Mouse (Mus musculus): ENCODE results near the gene Atg4d. TPM values are rescaled to one million over a fixed set of nuclear protein-coding genes. Genes with fewer than 3 reads are reported as not detected.
A peak's percentile ranks its signal among the peaks of the same experiment; 100 is the strongest.
"Not testable (repeated sequence)": the region's sequence is repeated elsewhere in the genome, so short reads cannot be mapped to it uniquely, and the experiment has no call there.

Gene Atg4d
- polyA plus RNA-seq, 1 experiment, result 33.7 TPM

DNA sequence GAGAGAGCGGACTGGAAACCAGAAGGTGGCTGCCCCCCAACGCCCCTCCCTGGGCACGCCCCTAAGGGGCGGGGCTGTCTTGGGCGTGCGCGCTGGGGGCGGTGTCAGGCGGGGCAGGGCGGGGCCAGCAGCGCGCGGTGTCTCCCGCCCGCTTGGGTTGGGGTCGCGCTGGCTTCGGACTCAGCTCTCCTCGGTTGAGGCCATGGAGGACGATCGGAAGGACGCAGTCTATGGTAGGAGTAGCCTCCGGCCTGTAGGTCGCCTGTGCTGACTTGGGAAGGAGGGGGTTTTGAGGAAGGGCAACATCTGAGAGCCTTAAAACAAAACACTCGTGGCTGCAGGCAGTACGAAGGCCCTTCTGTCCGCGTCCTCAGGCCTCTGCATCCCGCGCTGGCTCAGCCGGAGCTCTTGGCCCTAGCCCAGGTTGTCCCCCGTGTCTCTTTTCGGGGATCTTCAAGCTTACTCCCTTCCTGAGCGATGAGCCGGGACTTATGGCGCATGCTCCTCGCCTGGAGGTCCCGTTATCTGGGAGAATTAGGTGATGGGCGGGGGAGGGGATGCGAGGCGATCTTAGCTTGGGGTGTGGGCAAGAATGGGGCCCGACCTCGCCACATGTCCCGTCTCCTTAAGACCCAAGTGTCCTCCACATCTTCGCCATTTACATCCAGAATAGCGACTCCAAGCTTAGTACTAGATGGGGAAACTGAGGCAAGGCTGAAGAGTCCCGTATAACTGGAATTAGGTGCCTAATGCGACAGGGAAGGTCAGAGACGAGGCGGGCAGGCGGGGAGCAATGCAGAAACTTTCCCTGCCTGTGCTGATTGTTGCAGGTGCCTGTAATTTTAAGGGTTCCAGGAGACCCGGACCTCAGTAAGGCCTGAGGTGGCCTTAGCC is 55.8 kb downstream of the Atg4d start, which contains the start of gene Slc44a2:
Gene Slc44a2 (plus strand): TSS at position 80 of the 894 bp plus-strand sequence.
- TF ChIP-seq FOSL1 (IDR thresholded peaks at IDR 0.05; ENCODE audit: insufficient read depth, low read length, poor library complexity, severe bottlenecking) (no peak), CEBPB (IDR thresholded peaks at IDR 0.05; ENCODE audit: low read depth) (no peak), MYOG (IDR thresholded peaks at IDR 0.05; ENCODE audit: control insufficient read depth, extremely low read depth, insufficient read length) (no peak), MYOD1 (IDR thresholded peaks at IDR 0.05; ENCODE audit: control insufficient read depth, insufficient read length, low read depth) (no peak), MAX (IDR thresholded peaks at IDR 0.05) (no peak), USF1 (IDR thresholded peaks at IDR 0.05; ENCODE audit: low read depth) (no peak), CTCF (IDR thresholded peaks at IDR 0.05; ENCODE audit: control insufficient read depth, insufficient read depth, insufficient read length) (no peak)
- Histone ChIP-seq H3K4me3 (ENCODE audit: insufficient read depth, poor library complexity, severe bottlenecking) (peak within 1 kb of the TSS; percentile 55), H3K36me3 (ENCODE audit: control insufficient read depth, insufficient read depth) (no peaks in the 10 kb centered on the region), H3K79me3 (ENCODE audit: low read depth) (peaks cover 43% of the 10 kb centered on the region), H3K79me2 (ENCODE audit: control insufficient read depth, insufficient read depth) (peaks cover 51% of the 10 kb centered on the region), H3K27me3 (ENCODE audit: control insufficient read depth, insufficient read depth, insufficient read length) (no peaks in the 10 kb centered on the region), H3ac (ENCODE audit: control insufficient read depth, insufficient read length, low read depth) (peak within 1 kb of the TSS; percentile 70)

DNA sequence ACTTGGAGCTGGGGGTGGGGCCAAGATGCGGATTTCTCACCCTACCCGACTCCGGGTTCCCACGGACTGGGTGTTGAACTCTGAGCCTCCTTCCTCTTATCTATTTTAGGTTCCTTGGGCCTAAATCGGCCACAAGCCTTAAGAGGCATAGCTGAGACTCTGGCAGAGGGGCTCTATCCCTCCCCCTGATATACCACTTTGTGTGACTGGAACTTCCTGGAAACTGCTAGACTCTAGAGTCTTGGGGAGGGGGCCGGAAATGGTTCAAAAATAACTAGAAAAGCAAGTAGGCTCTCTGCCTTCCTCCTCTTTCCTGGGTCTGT is 56.4 kb downstream of the Atg4d start:
- no peak for TF ChIP-seq MYOD1 (IDR thresholded peaks at IDR 0.05; ENCODE audit: control insufficient read depth, insufficient read length, low read depth)
- no peak for TF ChIP-seq MYOG (IDR thresholded peaks at IDR 0.05; ENCODE audit: control insufficient read depth, extremely low read depth, insufficient read length)
- no peak for TF ChIP-seq CEBPB (IDR thresholded peaks at IDR 0.05; ENCODE audit: low read depth)
- TF ChIP-seq MAX (IDR thresholded peaks at IDR 0.05), result no peak
- no peak for TF ChIP-seq USF1 (IDR thresholded peaks at IDR 0.05; ENCODE audit: low read depth)
- no peak for TF ChIP-seq CTCF (IDR thresholded peaks at IDR 0.05; ENCODE audit: control insufficient read depth, insufficient read depth, insufficient read length)
- TF ChIP-seq FOSL1 (IDR thresholded peaks at IDR 0.05; ENCODE audit: insufficient read depth, low read length, poor library complexity, severe bottlenecking), result no peak
- Histone ChIP-seq H3K36me3 (ENCODE audit: control insufficient read depth, insufficient read depth) (no peaks in the 10 kb centered on the region), H3K79me2 (ENCODE audit: control insufficient read depth, insufficient read depth) (peaks cover 57% of the 10 kb centered on the region), H3K27me3 (ENCODE audit: control insufficient read depth, insufficient read depth, insufficient read length) (no peaks in the 10 kb centered on the region), H3K4me3 (ENCODE audit: insufficient read depth, poor library complexity, severe bottlenecking) (peak overlapping the region; percentile 55), H3K79me3 (ENCODE audit: low read depth) (peaks cover 47% of the 10 kb centered on the region), H3ac (ENCODE audit: control insufficient read depth, insufficient read length, low read depth) (peak overlapping the region; percentile 70)

DNA sequence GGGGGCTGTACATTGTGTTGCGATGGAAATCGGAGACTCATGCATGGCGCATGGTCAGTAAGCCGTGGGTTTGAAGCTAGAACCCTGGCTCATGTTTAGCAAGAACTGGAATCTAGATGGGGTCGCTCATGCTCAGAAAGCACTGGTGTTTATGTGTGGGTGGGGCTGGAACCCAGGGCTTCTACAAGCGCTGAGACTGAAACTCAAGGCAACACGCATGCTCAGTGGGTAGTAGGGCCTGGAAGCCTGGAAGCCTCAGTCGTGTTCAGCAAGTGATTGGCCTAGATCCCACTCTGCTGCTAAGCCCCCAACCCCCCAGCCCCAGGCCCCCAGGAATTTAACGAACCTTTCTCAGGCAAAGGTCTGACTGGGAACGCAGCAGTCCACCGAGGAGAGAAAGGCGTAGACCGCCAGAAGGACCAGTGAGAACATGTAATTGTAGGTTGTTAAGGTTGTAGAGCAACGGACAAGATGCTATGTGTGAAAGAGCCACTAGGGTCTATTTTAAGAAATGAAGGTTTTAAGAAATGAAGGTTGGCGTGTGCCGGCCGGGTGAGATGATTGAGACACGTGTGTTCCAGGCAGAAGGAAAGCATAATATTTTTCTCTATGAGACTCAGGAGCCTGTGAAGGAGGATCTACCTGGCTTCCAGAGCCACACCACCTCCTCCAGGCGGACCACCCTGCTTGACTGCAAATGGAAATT is 57.3 kb downstream of the Atg4d start:
- no peaks in the 10 kb centered on the region for H3K27me3 ChIP-seq (ENCODE audit: control insufficient read depth, insufficient read depth, insufficient read length)
- peaks cover 66% of the 10 kb centered on the region for H3K79me2 ChIP-seq (ENCODE audit: control insufficient read depth, insufficient read depth)
- H3K4me3 ChIP-seq (ENCODE audit: insufficient read depth, poor library complexity, severe bottlenecking), result no peak overlapping the region
- H3ac ChIP-seq (ENCODE audit: control insufficient read depth, insufficient read length, low read depth), result no peak overlapping the region
- TF ChIP-seq FOSL1 (IDR thresholded peaks at IDR 0.05; ENCODE audit: insufficient read depth, low read length, poor library complexity, severe bottlenecking) (no peak), USF1 (IDR thresholded peaks at IDR 0.05; ENCODE audit: low read depth) (no peak), CTCF (IDR thresholded peaks at IDR 0.05; ENCODE audit: control insufficient read depth, insufficient read depth, insufficient read length) (no peak), MAX (IDR thresholded peaks at IDR 0.05) (no peak), CEBPB (IDR thresholded peaks at IDR 0.05; ENCODE audit: low read depth) (no peak), MYOG (IDR thresholded peaks at IDR 0.05; ENCODE audit: control insufficient read depth, extremely low read depth, insufficient read length) (no peak), MYOD1 (IDR thresholded peaks at IDR 0.05; ENCODE audit: control insufficient read depth, insufficient read length, low read depth) (no peak)
- no peaks in the 10 kb centered on the region for H3K36me3 ChIP-seq (ENCODE audit: control insufficient read depth, insufficient read depth)
- H3K79me3 ChIP-seq (ENCODE audit: low read depth), result peaks cover 48% of the 10 kb centered on the region

DNA sequence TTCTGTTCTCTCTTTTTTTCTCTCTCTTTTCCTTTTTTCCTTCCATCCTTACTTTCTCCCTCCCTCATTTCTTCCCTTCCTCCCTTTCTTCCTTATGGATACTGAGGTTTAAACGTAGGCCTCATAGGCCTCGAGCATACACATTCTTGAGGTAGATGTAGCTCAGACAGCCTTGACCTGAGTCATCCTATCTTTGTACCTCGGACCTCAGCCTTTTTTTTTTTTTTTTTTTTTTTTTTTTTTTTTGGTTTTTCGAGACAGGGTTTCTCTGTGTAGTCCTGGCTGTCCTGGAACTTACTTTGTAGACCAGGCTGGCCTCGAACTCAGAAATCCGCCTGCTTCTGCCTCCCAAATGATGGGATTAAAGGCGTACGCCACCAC is 57.8 kb downstream of the Atg4d start:
- H3K4me3 ChIP-seq (ENCODE audit: insufficient read depth, poor library complexity, severe bottlenecking), result not testable (repeated sequence)
- peaks cover 52% of the 10 kb centered on the region for H3K79me3 ChIP-seq (ENCODE audit: low read depth)

DNA sequence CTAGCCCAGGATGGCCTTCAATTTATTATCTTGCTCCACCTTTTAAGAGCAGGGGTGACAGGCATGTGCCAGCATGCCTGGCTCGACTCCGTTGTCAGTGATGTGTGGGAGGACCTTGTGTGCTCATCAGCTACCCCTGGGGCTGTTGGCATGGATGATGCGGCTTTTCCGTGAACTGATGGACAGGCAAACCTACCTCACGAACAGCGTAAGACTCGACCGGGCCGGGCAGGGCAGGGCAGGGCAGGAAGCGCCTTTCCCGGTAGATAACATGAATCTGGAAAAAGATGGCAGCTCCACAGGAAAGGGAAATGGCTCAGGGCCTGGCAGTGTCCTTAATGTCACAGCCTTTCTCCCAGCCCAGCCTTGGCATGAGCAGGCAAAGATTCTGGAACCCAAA is 59.2 kb downstream of the Atg4d start:
- H3K79me2 ChIP-seq (ENCODE audit: control insufficient read depth, insufficient read depth), result peaks cover 85% of the 10 kb centered on the region
- no peak overlapping the region for H3K4me3 ChIP-seq (ENCODE audit: insufficient read depth, poor library complexity, severe bottlenecking)
- H3K27me3 ChIP-seq (ENCODE audit: control insufficient read depth, insufficient read depth, insufficient read length), result no peaks in the 10 kb centered on the region
- no peaks in the 10 kb centered on the region for H3K36me3 ChIP-seq (ENCODE audit: control insufficient read depth, insufficient read depth)
- no peak overlapping the region for H3ac ChIP-seq (ENCODE audit: control insufficient read depth, insufficient read length, low read depth)
- TF ChIP-seq CTCF (IDR thresholded peaks at IDR 0.05; ENCODE audit: control insufficient read depth, insufficient read depth, insufficient read length) (no peak), FOSL1 (IDR thresholded peaks at IDR 0.05; ENCODE audit: insufficient read depth, low read length, poor library complexity, severe bottlenecking) (no peak), MYOG (IDR thresholded peaks at IDR 0.05; ENCODE audit: control insufficient read depth, extremely low read depth, insufficient read length) (no peak), MAX (IDR thresholded peaks at IDR 0.05) (no peak), MYOD1 (IDR thresholded peaks at IDR 0.05; ENCODE audit: control insufficient read depth, insufficient read length, low read depth) (no peak)
- H3K79me3 ChIP-seq (ENCODE audit: low read depth), result peaks cover 58% of the 10 kb centered on the region

More for the DNA sequence above, 57.8 kb downstream of the Atg4d start:
- not testable (repeated sequence) for H3ac ChIP-seq (ENCODE audit: control insufficient read depth, insufficient read length, low read depth); H3K27me3 ChIP-seq (ENCODE audit: control insufficient read depth, insufficient read depth, insufficient read length); H3K36me3 ChIP-seq (ENCODE audit: control insufficient read depth, insufficient read depth)
- H3K79me2 ChIP-seq (ENCODE audit: control insufficient read depth, insufficient read depth), result peaks cover 72% of the 10 kb centered on the region

Other genes with a start within 250 kb of the Atg4d start
- 0.09 TPM for gene Icam1, start 249.3 kb upstream of the Atg4d start, polyA plus RNA-seq (2012; fragmentation: generic; extraction: Trizol)
- 0.43 TPM for gene Icam4, start 235.9 kb upstream of the Atg4d start, polyA plus RNA-seq (2012; fragmentation: generic; extraction: Trizol)
- 0.46 TPM for gene Icam5, start 233.2 kb upstream of the Atg4d start, polyA plus RNA-seq (2012; fragmentation: generic; extraction: Trizol)
- gene Zglp1, start 198.2 kb upstream of the Atg4d start, polyA plus RNA-seq (2012; fragmentation: generic; extraction: Trizol), result 0.43 TPM
- 0.96 TPM for gene Gm49373, start 192.2 kb upstream of the Atg4d start, polyA plus RNA-seq (2012; fragmentation: generic; extraction: Trizol)
- gene Fdx1l, start 191.7 kb upstream of the Atg4d start, polyA plus RNA-seq (2012; fragmentation: generic; extraction: Trizol), result 109 TPM
- 1.3 TPM for gene Gm38431, start 173.3 kb upstream of the Atg4d start, polyA plus RNA-seq (2012; fragmentation: generic; extraction: Trizol)
- 49.2 TPM for gene Raver1, start 173.3 kb upstream of the Atg4d start, polyA plus RNA-seq (2012; fragmentation: generic; extraction: Trizol)
- gene Tyk2, start 134.1 kb upstream of the Atg4d start, polyA plus RNA-seq (2012; fragmentation: generic; extraction: Trizol), result 8.7 TPM
- 342 TPM for gene Cdc37, start 115.3 kb upstream of the Atg4d start, polyA plus RNA-seq (2012; fragmentation: generic; extraction: Trizol)
- 7.4 TPM for gene Pde4a, start 99.6 kb upstream of the Atg4d start, polyA plus RNA-seq (2012; fragmentation: generic; extraction: Trizol)
- gene Keap1, start 25.9 kb upstream of the Atg4d start, polyA plus RNA-seq (2012; fragmentation: generic; extraction: Trizol), result 41.5 TPM
- gene S1pr5, start 16.9 kb upstream of the Atg4d start, polyA plus RNA-seq (2012; fragmentation: generic; extraction: Trizol), result 0.04 TPM
- 29.3 TPM for gene Kri1, start 22.7 kb downstream of the Atg4d start, polyA plus RNA-seq (2012; fragmentation: generic; extraction: Trizol)
- gene Cdkn2d, start 26.1 kb downstream of the Atg4d start, polyA plus RNA-seq (2012; fragmentation: generic; extraction: Trizol), result 49.4 TPM
- gene Ap1m2, start 47.0 kb downstream of the Atg4d start, polyA plus RNA-seq (2012; fragmentation: generic; extraction: Trizol), result not detected
- gene Slc44a2, start 55.4 kb downstream of the Atg4d start, polyA plus RNA-seq (2012; fragmentation: generic; extraction: Trizol), result 221 TPM
- 66.6 TPM for gene Ilf3, start 102.6 kb downstream of the Atg4d start, polyA plus RNA-seq (2012; fragmentation: generic; extraction: Trizol)
- gene Qtrt1, start 146.5 kb downstream of the Atg4d start, polyA plus RNA-seq (2012; fragmentation: generic; extraction: Trizol), result 61.7 TPM
- 64.4 TPM for gene Dnm2, start 159.6 kb downstream of the Atg4d start, polyA plus RNA-seq (2012; fragmentation: generic; extraction: Trizol)
- gene Tmed1, start 245.0 kb downstream of the Atg4d start, polyA plus RNA-seq (2012; fragmentation: generic; extraction: Trizol), result 100 TPM

Data from C2C12 (cell line).